Mouse (Mus musculus) myocyte (in vitro differentiated cells): ENCODE measurements around the gene Pmpca. TPM values are rescaled to one million over a fixed set of nuclear protein-coding genes. Genes with fewer than 3 reads are reported as not detected.

Source experiments
- H3K27me3 ChIP-seq: one replicate; pipeline ENCODE4 v1.6.1; 2011; ENCODE audit not compliant: control insufficient read depth, insufficient read depth, insufficient read length
- H3K36me3 ChIP-seq: one replicate; pipeline ENCODE4 v1.6.1; 2011; ENCODE audit not compliant: control insufficient read depth, insufficient read depth
- H3K4me2 ChIP-seq: one replicate; pipeline ENCODE4 v1.6.1; 2011; ENCODE audit warnings: low read depth, control low read depth
- H3K4me3 ChIP-seq: one replicate; pipeline ENCODE4 v1.5.1; 2011; ENCODE audit warnings: mild to moderate bottlenecking, control low read depth, moderate library complexity
- H3K79me2 ChIP-seq: one replicate; pipeline ENCODE4 v1.6.1; 2011; ENCODE audit not compliant: control insufficient read depth, insufficient read depth
- H3ac ChIP-seq: one replicate; pipeline ENCODE4 v1.6.1; 2011; ENCODE audit not compliant: control insufficient read depth, insufficient read length
- CEBPB ChIP-seq: IDR thresholded peaks from 2 replicates; pipeline ENCODE4 v1.6.1; 2011; ENCODE audit warnings: mild to moderate bottlenecking, moderate library complexity; ENCODE audit not compliant: poor library complexity, insufficient read depth, severe bottlenecking
- E2F4 ChIP-seq: IDR thresholded peaks from one replicate; pipeline ENCODE4 v1.6.1; 2011; ENCODE audit warnings: mild to moderate bottlenecking, control low read depth, moderate library complexity; ENCODE audit not compliant: insufficient read depth
- MAX ChIP-seq: IDR thresholded peaks from one replicate; pipeline ENCODE4 v1.6.1; 2011; ENCODE audit warnings: low read depth, mild to moderate bottlenecking, control low read depth
- MYOD1 ChIP-seq, 3 experiments: IDR thresholded peaks; one replicate each; pipeline ENCODE4 v1.6.1; 2011; ENCODE audit warnings: control low read depth in 2 of 3, low read depth in 2 of 3, mild to moderate bottlenecking in 2 of 3, moderate library complexity in 1 of 3; ENCODE audit not compliant: insufficient read length in 2 of 3, control insufficient read depth in 1 of 3
- MYOG ChIP-seq, 3 experiments: IDR thresholded peaks; one replicate each; pipeline ENCODE4 v1.6.1; 2011; ENCODE audit warnings: control low read depth in 2 of 3, low read depth in 2 of 3, mild to moderate bottlenecking in 2 of 3; ENCODE audit not compliant: insufficient read length in 2 of 3, control insufficient read depth in 1 of 3, insufficient read depth in 1 of 3
- POLR2A ChIP-seq: IDR thresholded peaks from one replicate; pipeline ENCODE4 v1.6.1; 2011; ENCODE audit warnings: low read depth, mild to moderate bottlenecking, control low read depth, moderate library complexity; ENCODE audit not compliant: insufficient read length
- POLR2AphosphoS2 ChIP-seq: IDR thresholded peaks from one replicate; pipeline ENCODE4 v1.6.1; 2011; ENCODE audit warnings: low read depth, control low read depth; ENCODE audit not compliant: insufficient read length
- REST ChIP-seq: IDR thresholded peaks from one replicate; pipeline ENCODE4 v1.6.1; 2011; ENCODE audit warnings: mild to moderate bottlenecking, control low read depth, moderate library complexity; ENCODE audit not compliant: insufficient read depth, insufficient read length
- SRF ChIP-seq: IDR thresholded peaks from one replicate; pipeline ENCODE4 v1.6.1; 2011; ENCODE audit warnings: low read depth; ENCODE audit not compliant: control insufficient read depth, insufficient read length
- TCF12 ChIP-seq: IDR thresholded peaks from one replicate; pipeline ENCODE4 v1.6.1; 2011; ENCODE audit warnings: mild to moderate bottlenecking, control low read depth; ENCODE audit not compliant: poor library complexity, insufficient read depth, severe bottlenecking
- TCF3 ChIP-seq: IDR thresholded peaks from one replicate; pipeline ENCODE4 v1.6.1; 2011; ENCODE audit warnings: low read depth, control low read depth; ENCODE audit not compliant: insufficient read length
- USF1 ChIP-seq: IDR thresholded peaks from one replicate; pipeline ENCODE4 v1.6.1; 2011; ENCODE audit warnings: low read depth, mild to moderate bottlenecking, control low read depth, moderate library complexity
- polyA plus RNA-seq: library from polyadenylated mRNA; unstranded; fragments of >200 nt; fragmentation: generic; extraction: Trizol; gene quantifications from one replicate; pipeline ENCODE4 v1.2.1, GENCODE M21; 2012; ENCODE audit warnings: missing spikeins

The Pmpca gene
- polyA plus RNA-seq, 1 experiment: 111 TPM

- Histone ChIP-seq H3K27me3 (no peaks in the 10 kb centered on the region), H3ac (no peak overlapping the region), H3K36me3 (peaks cover 24% of the 10 kb centered on the region), H3K4me3 (no peak overlapping the region), H3K4me2 (no peak overlapping the region), H3K79me2 (peaks cover 6% of the 10 kb centered on the region)
- TF ChIP-seq TCF3: no peak
- TF ChIP-seq POLR2A: no peak
- no peak for TF ChIP-seq POLR2AphosphoS2
- TF ChIP-seq TCF12: no peak
- no peak for TF ChIP-seq MYOD1 (IDR thresholded peaks at IDR 0.05; ENCODE audit: control insufficient read depth in 1 of 3, insufficient read length in 2 of 3, low read depth in 2 of 3)
- no peak for TF ChIP-seq SRF
- no peak for TF ChIP-seq USF1
- TF ChIP-seq E2F4: no peak
- no peak for TF ChIP-seq CEBPB
- TF ChIP-seq MYOG (IDR thresholded peaks at IDR 0.05; ENCODE audit: control insufficient read depth in 1 of 3, insufficient read depth in 1 of 3, insufficient read length in 2 of 3, low read depth in 2 of 3): no peak
- TF ChIP-seq REST: no peak
- no peak for TF ChIP-seq MAX
Measured at GRCm38 (mm10) chr2:26401023-26401422, 11.9 kb downstream of the Pmpca start.

- no peak for TF ChIP-seq E2F4
- TF ChIP-seq SRF: no peak
- TF ChIP-seq POLR2A: no peak
- no peak for TF ChIP-seq MYOG (IDR thresholded peaks at IDR 0.05; ENCODE audit: control insufficient read depth in 1 of 3, insufficient read depth in 1 of 3, insufficient read length in 2 of 3, low read depth in 2 of 3)
- no peak for TF ChIP-seq USF1
- no peak for TF ChIP-seq TCF12
- no peak for TF ChIP-seq MYOD1 (IDR thresholded peaks at IDR 0.05; ENCODE audit: control insufficient read depth in 1 of 3, insufficient read length in 2 of 3, low read depth in 2 of 3)
- TF ChIP-seq MAX: no peak
- no peak for TF ChIP-seq POLR2AphosphoS2
- TF ChIP-seq REST: no peak
- TF ChIP-seq TCF3: no peak
- TF ChIP-seq CEBPB: no peak
- Histone ChIP-seq H3K27me3 (no peaks in the 10 kb centered on the region), H3ac (no peak overlapping the region), H3K36me3 (peaks cover 16% of the 10 kb centered on the region), H3K4me2 (no peak overlapping the region), H3K79me2 (peaks cover 15% of the 10 kb centered on the region), H3K4me3 (no peak overlapping the region)
Measured at GRCm38 (mm10) chr2:26402265-26402664, 13.1 kb downstream of the Pmpca start.

- no peaks in the 10 kb centered on the region for H3K27me3 ChIP-seq
- no peak overlapping the region for H3K4me2 ChIP-seq
- peaks cover 9% of the 10 kb centered on the region for H3K36me3 ChIP-seq
- H3K79me2 ChIP-seq: peaks cover 19% of the 10 kb centered on the region
- H3K4me3 ChIP-seq: no peak overlapping the region
- TF ChIP-seq USF1: no peak
- TF ChIP-seq MYOD1 (IDR thresholded peaks at IDR 0.05; ENCODE audit: control insufficient read depth in 1 of 3, insufficient read length in 2 of 3, low read depth in 2 of 3): peak in 1 of 3 experiments; percentile 12
- no peak for TF ChIP-seq SRF
- H3ac ChIP-seq: no peak overlapping the region
Measured at GRCm38 (mm10) chr2:26403306-26403705, 14.2 kb downstream of the Pmpca start.

- Histone ChIP-seq H3K79me2 (peaks cover 19% of the 10 kb centered on the region), H3K27me3 (no peaks in the 10 kb centered on the region), H3K4me3 (peak within 1 kb of the TSS; percentile 46), H3K4me2 (peak within 1 kb of the TSS; percentile 79), H3ac (peak within 1 kb of the TSS; percentile 35), H3K36me3 (peaks cover 19% of the 10 kb centered on the region)
- peak in 1 of 3 experiments; percentile 68 for TF ChIP-seq MYOG (IDR thresholded peaks at IDR 0.05; ENCODE audit: control insufficient read depth in 1 of 3, insufficient read depth in 1 of 3, insufficient read length in 2 of 3, low read depth in 2 of 3)
- TF ChIP-seq CEBPB: no peak
- TF ChIP-seq REST: no peak
- TF ChIP-seq MYOD1 (IDR thresholded peaks at IDR 0.05; ENCODE audit: control insufficient read depth in 1 of 3, insufficient read length in 2 of 3, low read depth in 2 of 3): peak in 1 of 3 experiments; percentile 81
- TF ChIP-seq POLR2AphosphoS2: peak; percentile 96
- TF ChIP-seq POLR2A: peak; percentile 89
Measured at GRCm38 (mm10) chr2:26408515-26409356, 19.6 kb downstream of the Pmpca start, which contains the start of gene Inpp5e. Inpp5e (minus strand) TSS chr2:26409203.

- H3K27me3 ChIP-seq: no peaks in the 10 kb centered on the region
- peak overlapping the region; percentile 46 for H3K4me3 ChIP-seq
- peaks cover 19% of the 10 kb centered on the region for H3K36me3 ChIP-seq
- peak overlapping the region; percentile 69 for H3K4me2 ChIP-seq
- H3K79me2 ChIP-seq: peaks cover 19% of the 10 kb centered on the region
- H3ac ChIP-seq: peak overlapping the region; percentile 35
- TF ChIP-seq POLR2A (no peak), E2F4 (no peak), POLR2AphosphoS2 (no peak), CEBPB (no peak), SRF (no peak), REST (no peak), MYOD1 (IDR thresholded peaks at IDR 0.05; ENCODE audit: control insufficient read depth in 1 of 3, insufficient read length in 2 of 3, low read depth in 2 of 3) (no peak), USF1 (no peak), TCF12 (no peak), TCF3 (no peak), MAX (no peak), MYOG (IDR thresholded peaks at IDR 0.05; ENCODE audit: control insufficient read depth in 1 of 3, insufficient read depth in 1 of 3, insufficient read length in 2 of 3, low read depth in 2 of 3) (no peak)
Measured at GRCm38 (mm10) chr2:26409362-26409761, 20.2 kb downstream of the Pmpca start.
